Mouse (Mus musculus): ENCODE measurements around the gene C1qtnf7. TPM values are rescaled to one million over a fixed set of nuclear protein-coding genes. Genes with fewer than 3 reads are reported as not detected.

Gene C1qtnf7
- 1.1 TPM for polyA plus RNA-seq (2015; fragmentation: Illumina TruSeq; extraction: RNeasy Lipid Tissue Mini Kit (QIAGEN cat#74804); ENCODE audit: low read depth, low replicate concordance)

DNA sequence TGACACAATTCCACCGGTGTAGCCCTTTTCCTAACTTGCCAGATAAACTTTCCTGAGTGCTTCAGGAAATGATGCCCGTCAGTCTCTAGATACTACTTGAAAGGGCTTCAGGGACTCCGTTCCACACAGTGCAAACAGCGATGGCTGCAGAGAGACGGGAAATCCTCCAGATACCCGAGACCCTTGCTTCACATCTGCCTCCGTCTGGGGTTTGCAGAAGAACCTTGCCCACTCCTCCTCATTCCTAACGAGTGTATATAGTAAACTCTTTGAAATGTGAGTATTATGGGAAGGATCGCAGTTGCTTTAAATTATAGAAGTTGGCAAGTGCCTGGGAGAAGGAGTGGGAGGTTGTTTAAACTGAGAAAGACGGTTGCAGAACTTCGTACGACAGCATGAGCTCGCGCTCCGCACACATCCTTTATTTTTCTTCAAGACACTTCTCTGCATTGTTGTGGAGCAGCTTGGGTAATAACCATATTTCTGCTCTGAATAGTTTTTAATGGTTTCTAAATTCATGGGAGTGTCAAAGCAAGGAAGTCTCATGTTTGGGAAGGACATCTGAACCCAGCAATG is at the start of gene C1qtnf7:
C1qtnf7 (plus strand) TSS at position 138 of the 576 bp plus-strand sequence.

GRCm38 (mm10) chr5:43661997-43662961 is 146.9 kb downstream of the C1qtnf7 start, which contains the start of gene Cc2d2a:
TSS of gene Cc2d2a (plus strand) at chr5:43662346.

Other genes with a start within 250 kb of the C1qtnf7 start
- gene Cc2d2a, start 146.8 kb downstream of the C1qtnf7 start, polyA plus RNA-seq (2015; fragmentation: Illumina TruSeq; extraction: RNeasy Lipid Tissue Mini Kit (QIAGEN cat#74804); ENCODE audit: low read depth, low replicate concordance) = 12.3 TPM